Mouse (Mus musculus): ENCODE data around the gene Pcdh15.

Gene Pcdh15

GRCm38 (mm10) chr10:74269637-74270269 lies 1170.6 kb downstream of the Pcdh15 start:
- in situ Hi-C loops (cut with MboI; ENCODE audit: low sequenced_read_pairs) = no loop called here

DNA sequence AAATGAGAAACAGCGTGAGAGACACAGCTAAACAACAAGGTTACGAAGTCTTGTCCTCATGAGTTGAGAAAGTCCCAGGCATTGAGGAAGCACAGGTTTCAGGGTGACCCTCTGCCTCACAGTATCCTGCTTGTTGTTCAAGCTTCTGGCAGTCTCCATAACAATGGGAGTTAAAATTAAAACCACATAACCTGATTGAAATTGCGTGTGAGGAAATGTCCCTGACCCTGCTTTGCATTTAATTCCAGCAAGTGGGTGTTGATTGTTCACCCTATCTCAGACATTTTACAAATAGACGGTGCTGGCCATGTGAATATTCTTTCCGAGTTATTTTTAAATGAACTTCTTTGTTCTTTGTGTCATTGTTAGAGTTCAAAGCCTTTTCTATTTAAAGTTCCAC lies 1171.8 kb downstream of the Pcdh15 start:
- in situ Hi-C loops (cut with MboI; ENCODE audit: low sequenced_read_pairs) = no loop called here

DNA sequence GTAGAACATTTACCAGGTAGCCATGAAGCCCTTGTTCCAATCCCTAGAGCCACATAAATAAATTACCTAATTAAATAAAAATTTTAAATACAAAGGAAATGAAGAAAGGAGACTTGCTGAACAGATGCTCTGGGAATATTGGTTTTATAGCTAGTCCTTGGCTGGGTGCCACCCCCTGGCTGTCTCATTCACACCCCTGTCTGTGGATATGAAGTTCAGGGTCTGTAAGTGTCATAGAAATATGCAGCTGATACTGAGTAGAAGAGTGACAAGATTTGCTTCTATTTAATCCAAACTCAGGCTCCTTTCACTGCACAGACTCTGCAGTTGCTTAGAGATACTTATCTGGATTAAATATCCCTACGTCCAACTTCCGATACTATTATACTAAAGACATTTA lies 1205.0 kb downstream of the Pcdh15 start:
- in situ Hi-C loops (cut with MboI; ENCODE audit: low sequenced_read_pairs) = no loop called here

DNA sequence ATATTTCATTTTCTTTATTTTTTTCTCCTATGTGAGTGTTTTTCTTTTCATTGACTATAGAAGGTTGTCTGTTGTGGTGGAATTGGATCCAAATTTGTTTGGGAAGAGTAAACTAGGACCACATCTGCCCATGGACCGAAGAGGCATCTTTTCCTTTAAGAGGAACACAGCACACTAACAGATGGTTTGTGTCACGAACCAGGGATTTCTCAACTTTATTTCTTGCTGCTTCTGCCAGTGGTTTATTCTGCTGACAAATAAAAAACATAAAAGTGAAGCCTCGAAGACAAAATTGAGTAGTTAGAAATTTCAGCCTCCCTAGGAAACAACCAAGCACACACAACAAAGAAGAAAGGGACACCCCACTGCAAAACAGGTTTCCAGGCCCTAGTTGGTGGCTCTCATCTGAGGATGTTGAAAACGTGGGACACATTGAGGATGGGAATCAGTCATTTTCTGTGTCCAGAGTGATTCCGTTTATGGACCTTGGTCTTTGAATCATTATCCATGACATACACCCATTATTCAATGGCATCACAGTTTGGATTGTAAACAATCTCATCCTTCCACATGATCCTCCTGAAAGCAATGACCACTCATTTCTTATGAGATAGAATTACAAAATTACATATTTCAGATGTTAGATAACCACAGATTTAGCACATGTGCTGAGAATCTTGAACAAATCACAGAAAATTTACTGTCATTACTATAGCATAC lies 1206.5 kb downstream of the Pcdh15 start:
- in situ Hi-C loops (cut with MboI; ENCODE audit: low sequenced_read_pairs) = no loop called here

- in situ Hi-C loops (cut with MboI; ENCODE audit: low sequenced_read_pairs) = no loop called here
Observed at GRCm38 (mm10) chr10:74307035-74307434, 1207.9 kb downstream of the Pcdh15 start.

DNA sequence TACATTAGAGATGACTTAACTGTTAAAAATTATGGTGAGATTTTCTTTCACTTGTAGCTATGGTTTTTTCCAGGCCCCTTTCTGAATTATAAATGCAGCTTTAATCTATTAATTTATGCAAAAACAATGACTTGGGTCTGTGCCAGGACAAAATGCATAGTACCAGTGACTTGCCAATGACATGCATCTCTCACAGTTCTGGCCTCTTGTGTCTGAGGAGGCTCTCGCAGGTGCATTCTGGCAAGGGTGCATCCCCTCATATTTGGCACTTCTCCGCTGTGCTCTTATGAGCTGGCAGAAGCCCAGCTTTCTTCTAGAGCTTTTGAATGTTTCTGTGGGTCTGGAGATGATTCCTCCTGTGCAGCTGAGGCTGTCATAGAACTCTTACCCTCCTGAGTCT lies 1216.9 kb downstream of the Pcdh15 start:
- in situ Hi-C loops (cut with MboI; ENCODE audit: low sequenced_read_pairs) = no loop called here

DNA sequence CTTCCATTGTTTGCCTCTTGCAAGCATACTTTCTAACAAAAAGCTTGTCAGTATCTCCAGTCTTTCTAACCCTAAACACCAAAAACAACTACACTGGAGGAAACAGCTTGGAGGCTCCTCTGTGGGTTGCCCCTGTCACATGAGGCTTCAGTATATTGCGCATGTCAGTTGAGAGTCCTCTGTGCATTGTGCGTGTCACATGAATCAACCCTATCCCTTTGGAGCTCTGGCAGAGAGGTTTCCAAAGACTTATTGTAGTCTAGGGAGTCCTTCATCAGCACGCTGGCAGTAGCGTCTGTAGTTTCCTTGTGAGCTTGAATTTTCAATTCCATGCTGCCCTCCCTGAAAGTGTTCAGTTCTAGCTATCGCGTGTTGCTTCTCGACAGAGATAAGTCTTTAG lies 1236.3 kb downstream of the Pcdh15 start:
- in situ Hi-C loops (cut with MboI; ENCODE audit: low sequenced_read_pairs) = no loop called here

GRCm38 (mm10) chr10:74339247-74340160 lies 1240.4 kb downstream of the Pcdh15 start:
- in situ Hi-C loops (cut with MboI; ENCODE audit: low sequenced_read_pairs) = no loop called here

- in situ Hi-C loops (cut with MboI; ENCODE audit: low sequenced_read_pairs) = no loop called here
Observed at GRCm38 (mm10) chr10:74359526-74359925, 1260.4 kb downstream of the Pcdh15 start.

DNA sequence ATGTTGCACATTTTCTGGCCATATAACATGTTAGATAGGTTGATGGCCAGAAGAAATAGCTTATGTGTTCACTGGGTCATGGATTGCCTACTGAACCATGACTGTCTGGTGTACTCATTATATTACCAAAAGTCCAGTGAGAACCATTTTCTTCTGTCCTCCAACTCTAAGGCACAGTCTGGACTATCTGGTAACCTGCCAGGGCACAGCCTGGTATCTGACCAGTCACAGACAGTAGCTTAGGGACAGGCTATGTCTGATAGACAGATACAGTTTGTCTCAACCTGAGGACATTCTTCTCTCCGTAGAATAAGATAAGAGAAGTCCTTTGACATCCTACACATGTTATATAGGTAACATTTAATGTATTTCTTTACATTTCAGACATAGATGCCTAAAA lies 1279.6 kb downstream of the Pcdh15 start:
- in situ Hi-C loops (cut with MboI; ENCODE audit: low sequenced_read_pairs) = no loop called here

- in situ Hi-C loops (cut with MboI; ENCODE audit: low sequenced_read_pairs) = no loop called here
Observed at GRCm38 (mm10) chr10:74379276-74380134, 1280.4 kb downstream of the Pcdh15 start.

- in situ Hi-C loops (cut with MboI; ENCODE audit: low sequenced_read_pairs) = no loop called here
Observed at GRCm38 (mm10) chr10:74387538-74388499, 1288.7 kb downstream of the Pcdh15 start.

DNA sequence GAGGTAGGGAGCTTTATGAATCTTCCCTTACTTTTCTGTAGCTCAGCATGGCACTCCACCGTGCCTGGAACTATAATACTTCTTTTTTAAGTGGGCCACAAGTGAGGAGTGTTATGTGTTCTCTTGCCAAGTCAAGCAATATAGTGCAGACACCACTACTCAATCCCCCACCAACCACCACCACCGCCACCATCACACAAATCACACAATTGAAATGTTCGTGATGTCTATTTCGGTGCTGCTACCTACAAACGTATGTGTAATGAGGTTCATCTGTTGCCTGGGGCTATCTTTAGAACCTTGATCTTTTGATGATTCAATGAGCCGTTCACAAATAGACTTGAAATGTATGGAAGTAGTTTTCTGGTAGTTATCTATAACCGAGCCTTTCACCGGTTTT lies 1304.0 kb downstream of the Pcdh15 start:
- in situ Hi-C loops (cut with MboI; ENCODE audit: low sequenced_read_pairs) = no loop called here

DNA sequence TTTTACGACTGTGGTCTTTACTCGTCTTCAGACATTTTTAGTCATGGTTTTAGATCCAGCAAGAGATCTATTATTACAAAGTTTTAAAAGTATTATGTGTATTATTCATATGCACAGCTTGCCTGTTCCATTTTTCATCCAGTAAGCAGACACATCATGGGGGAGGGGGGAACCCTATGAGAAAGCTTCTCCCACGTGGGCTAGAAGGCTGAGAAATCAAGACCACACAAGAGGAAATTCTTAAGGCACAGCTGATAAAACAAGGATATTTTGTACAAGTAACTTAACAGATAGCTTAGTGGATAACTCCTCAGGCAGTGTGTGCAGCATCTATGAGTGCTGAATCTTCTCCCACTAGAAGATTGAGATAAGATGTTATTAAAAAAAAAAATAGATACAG lies 1314.9 kb downstream of the Pcdh15 start:
- in situ Hi-C loops (cut with MboI; ENCODE audit: low sequenced_read_pairs) = no loop called here

GRCm38 (mm10) chr10:74414945-74415344 lies 1315.8 kb downstream of the Pcdh15 start:
- in situ Hi-C loops (cut with MboI; ENCODE audit: low sequenced_read_pairs) = no loop called here

DNA sequence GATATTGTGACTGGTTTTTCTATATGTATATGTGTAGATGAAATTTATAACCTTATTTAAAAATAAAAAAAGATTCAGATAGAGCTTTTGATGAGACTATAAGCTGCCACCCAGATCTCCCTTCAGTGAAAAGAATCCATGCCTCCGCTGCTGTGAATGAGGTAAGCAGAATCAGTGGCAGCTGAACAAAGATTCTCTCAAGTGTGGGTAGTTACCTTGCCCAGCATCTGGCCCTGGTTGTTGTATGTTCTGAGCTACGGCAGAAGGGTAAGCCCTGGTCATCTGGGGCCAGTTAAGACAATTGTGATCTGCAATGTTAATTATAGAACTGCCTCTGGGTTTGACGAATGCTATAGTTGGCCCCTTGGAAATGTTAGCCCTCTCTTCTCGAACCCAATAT lies 1316.2 kb downstream of the Pcdh15 start:
- in situ Hi-C loops (cut with MboI; ENCODE audit: low sequenced_read_pairs) = no loop called here

- in situ Hi-C loops (cut with MboI; ENCODE audit: low sequenced_read_pairs) = no loop called here
Observed at GRCm38 (mm10) chr10:74415949-74416348, 1316.8 kb downstream of the Pcdh15 start.

GRCm38 (mm10) chr10:74450069-74450468 lies 1350.9 kb downstream of the Pcdh15 start:
- in situ Hi-C loops (cut with MboI; ENCODE audit: low sequenced_read_pairs) = no loop called here

DNA sequence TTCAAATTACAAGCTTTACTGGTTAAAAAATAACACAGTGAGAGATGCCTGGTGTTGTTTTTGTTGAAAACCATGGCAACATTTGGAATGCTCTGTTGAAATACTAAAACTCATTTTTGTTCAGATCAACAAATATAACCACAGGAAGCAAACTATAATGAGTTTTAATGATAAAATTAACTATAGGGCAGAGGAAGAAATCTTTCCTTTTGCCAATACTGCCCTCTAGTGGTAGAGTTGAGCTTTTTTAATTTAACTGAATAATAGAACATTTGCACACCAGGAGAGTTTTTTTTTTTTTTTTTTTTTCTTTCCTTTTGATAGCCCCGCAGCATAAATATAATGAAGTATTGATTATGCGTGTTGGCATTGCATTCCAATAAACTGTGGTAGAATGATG lies 1364.8 kb downstream of the Pcdh15 start:
- in situ Hi-C loops (cut with MboI; ENCODE audit: low sequenced_read_pairs) = no loop called here

DNA sequence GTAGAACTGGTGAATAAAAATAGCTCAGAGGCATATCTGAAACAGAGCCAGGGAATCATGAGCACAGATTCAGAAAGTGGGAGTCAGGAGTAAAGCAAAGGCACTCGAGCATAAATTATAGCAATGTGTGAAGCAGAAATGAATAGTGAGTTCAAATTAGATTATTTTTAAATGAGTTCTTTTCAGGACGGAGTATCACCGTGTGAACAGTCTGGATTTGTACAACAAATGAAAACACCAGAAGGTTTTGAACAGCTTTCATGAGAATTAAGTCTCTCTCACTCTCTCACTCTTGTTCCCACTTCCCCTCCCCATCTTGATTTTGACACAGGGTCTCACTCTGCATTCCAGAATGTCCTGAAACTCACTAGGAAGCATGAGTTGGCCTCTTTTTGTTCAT lies 1381.6 kb downstream of the Pcdh15 start:
- in situ Hi-C loops (cut with MboI; ENCODE audit: low sequenced_read_pairs) = no loop called here
